Mouse (Mus musculus): ENCODE measurements around the gene Epha10. TPM values are rescaled to one million over a fixed set of nuclear protein-coding genes. Genes with fewer than 3 reads are reported as not detected.
"Not testable (repeated sequence)": the region's sequence is repeated elsewhere in the genome, so short reads cannot be mapped to it uniquely, and the experiment has no call there.

Gene Epha10
- polyA plus RNA-seq, 1 experiment from 2014 or later, result not detected

GRCm38 (mm10) chr4:124905417-124905816 lies 24.7 kb downstream of the Epha10 start:
- no peak overlapping the region for H3K9ac ChIP-seq (replicated peaks; ENCODE audit: low read depth)
- no peak overlapping the region for H3K27ac ChIP-seq (ENCODE audit: low read length)
- H3K4me2 ChIP-seq (replicated peaks; ENCODE audit: low read depth, low read length), result no peak overlapping the region
- no peaks in the 10 kb centered on the region for H3K36me3 ChIP-seq (ENCODE audit: insufficient read depth, low read length)
- DNase-seq (ENCODE audit: low spot score), result no peak
- no peaks in the 10 kb centered on the region for H3K27me3 ChIP-seq (replicated peaks; ENCODE audit: insufficient read depth, low read length)
- 54% methylated on average over 4 of the region's 4 CpGs for WGBS
- no peaks in the 10 kb centered on the region for H3K9me3 ChIP-seq (ENCODE audit: low read length)
- H3K4me3 ChIP-seq (ENCODE audit: low read depth, low read length), result no peak overlapping the region
- no peak for ATAC-seq
- TF ChIP-seq CTCF (IDR thresholded peaks at IDR 0.05) (no peak), EP300 (IDR thresholded peaks at IDR 0.05) (no peak)
- H3K4me1 ChIP-seq (ENCODE audit: insufficient read depth, low read depth, low read length), result peaks cover 3% of the 10 kb centered on the region; the same call in 1 of the 2 replicates

GRCm38 (mm10) chr4:124905971-124906822 lies 25.5 kb downstream of the Epha10 start:
- ATAC-seq (no peak), DNase-seq (ENCODE audit: low spot score) (no peak)
- Histone ChIP-seq H3K4me1 (ENCODE audit: insufficient read depth, low read depth, low read length) (peaks cover 3% of the 10 kb centered on the region; the same call in 1 of the 2 replicates), H3K9me3 (ENCODE audit: low read length) (no peaks in the 10 kb centered on the region), H3K4me3 (ENCODE audit: low read depth, low read length) (no peak overlapping the region), H3K9ac (replicated peaks; ENCODE audit: low read depth) (no peak overlapping the region), H3K27me3 (replicated peaks; ENCODE audit: insufficient read depth, low read length) (no peaks in the 10 kb centered on the region), H3K36me3 (ENCODE audit: insufficient read depth, low read length) (no peaks in the 10 kb centered on the region), H3K4me2 (replicated peaks; ENCODE audit: low read depth, low read length) (no peak overlapping the region), H3K27ac (ENCODE audit: low read length) (no peak overlapping the region)
- 11% methylated on average over 21 of the region's 21 CpGs for WGBS
- TF ChIP-seq EP300 (IDR thresholded peaks at IDR 0.05) (no peak), CTCF (IDR thresholded peaks at IDR 0.05) (no peak)

GRCm38 (mm10) chr4:124928102-124928501 lies 47.4 kb downstream of the Epha10 start:
- Histone ChIP-seq H3K4me1 (ENCODE audit: insufficient read depth, low read depth, low read length) (no peaks in the 10 kb centered on the region), H3K27me3 (replicated peaks; ENCODE audit: insufficient read depth, low read length) (no peaks in the 10 kb centered on the region), H3K27ac (ENCODE audit: low read length) (no peak overlapping the region), H3K36me3 (ENCODE audit: insufficient read depth, low read length) (peaks cover 2% of the 10 kb centered on the region; the same call in 1 of the 2 replicates), H3K9ac (replicated peaks; ENCODE audit: low read depth) (no peak overlapping the region), H3K9me3 (ENCODE audit: low read length) (no peaks in the 10 kb centered on the region), H3K4me2 (replicated peaks; ENCODE audit: low read depth, low read length) (no peak overlapping the region), H3K4me3 (ENCODE audit: low read depth, low read length) (no peak overlapping the region)
- 86% methylated on average over 5 of the region's 5 CpGs for WGBS
- ATAC-seq (no peak), DNase-seq (ENCODE audit: low spot score) (no peak)
- TF ChIP-seq EP300 (IDR thresholded peaks at IDR 0.05) (no peak), CTCF (IDR thresholded peaks at IDR 0.05) (no peak)

GRCm38 (mm10) chr4:124936613-124937471 lies 56.1 kb downstream of the Epha10 start, which contains the start of gene 9930104L06Rik:
TSS of gene 9930104L06Rik (plus strand) at chr4:124937048.
- no peaks in the 10 kb centered on the region for H3K9me3 ChIP-seq (ENCODE audit: low read length)
- ATAC-seq (peak; percentile 100), DNase-seq (ENCODE audit: low spot score) (peak; percentile 99)
- no peaks in the 10 kb centered on the region for H3K36me3 ChIP-seq (ENCODE audit: insufficient read depth, low read length)
- peak within 1 kb of the TSS; percentile 63 for H3K4me3 ChIP-seq (ENCODE audit: low read depth, low read length)
- peak within 1 kb of the TSS; percentile 72 for H3K9ac ChIP-seq (replicated peaks; ENCODE audit: low read depth)
- no peak for TF ChIP-seq CTCF (IDR thresholded peaks at IDR 0.05)
- peak; percentile 82 for TF ChIP-seq EP300 (IDR thresholded peaks at IDR 0.05)
- 1% methylated on average over 52 of the region's 52 CpGs for WGBS
- no peaks in the 10 kb centered on the region for H3K27me3 ChIP-seq (replicated peaks; ENCODE audit: insufficient read depth, low read length)
- peak within 1 kb of the TSS; percentile 89 for H3K4me2 ChIP-seq (replicated peaks; ENCODE audit: low read depth, low read length)
- peaks cover 7% of the 10 kb centered on the region; the same call in 1 of the 2 replicates for H3K4me1 ChIP-seq (ENCODE audit: insufficient read depth, low read depth, low read length)
- H3K27ac ChIP-seq (ENCODE audit: low read length), result no peak within 1 kb of the TSS

GRCm38 (mm10) chr4:124939211-124939610 lies 58.5 kb downstream of the Epha10 start, which contains the start of gene Cdca8:
TSS of gene Cdca8 (minus strand) at chr4:124939311.
- not testable (repeated sequence) for H3K4me2 ChIP-seq (replicated peaks; ENCODE audit: low read depth, low read length); ATAC-seq; H3K4me1 ChIP-seq (ENCODE audit: insufficient read depth, low read depth, low read length); DNase-seq (ENCODE audit: low spot score); H3K9ac ChIP-seq (replicated peaks; ENCODE audit: low read depth); H3K4me3 ChIP-seq (ENCODE audit: low read depth, low read length); H3K9me3 ChIP-seq (ENCODE audit: low read length); H3K27me3 ChIP-seq (replicated peaks; ENCODE audit: insufficient read depth, low read length); H3K36me3 ChIP-seq (ENCODE audit: insufficient read depth, low read length); H3K27ac ChIP-seq (ENCODE audit: low read length)
- 88% methylated on average over 4 of the region's 4 CpGs for WGBS

- Histone ChIP-seq H3K27ac (ENCODE audit: low read length) (no peak overlapping the region), H3K4me2 (replicated peaks; ENCODE audit: low read depth, low read length) (no peak overlapping the region), H3K4me1 (ENCODE audit: insufficient read depth, low read depth, low read length) (no peaks in the 10 kb centered on the region), H3K9ac (replicated peaks; ENCODE audit: low read depth) (no peak overlapping the region), H3K36me3 (ENCODE audit: insufficient read depth, low read length) (0 out of 2 replicates have a peak, but pooled peaks cover 5% of the 10 kb centered on the region), H3K9me3 (ENCODE audit: low read length) (no peaks in the 10 kb centered on the region), H3K4me3 (ENCODE audit: low read depth, low read length) (no peak overlapping the region), H3K27me3 (replicated peaks; ENCODE audit: insufficient read depth, low read length) (no peaks in the 10 kb centered on the region)
- 5% methylated on average over 4 of the region's 4 CpGs for WGBS
- DNase-seq (ENCODE audit: low spot score) (peak; percentile 64), ATAC-seq (peak; percentile 25; the same call in 1 of the 2 replicates)
- TF ChIP-seq EP300 (IDR thresholded peaks at IDR 0.05) (no peak), CTCF (IDR thresholded peaks at IDR 0.05) (peak; percentile 96)
These were observed 62.3 kb downstream of the Epha10 start for GRCm38 (mm10) chr4:124943022-124943421.
